Mouse (Mus musculus): ENCODE results near the gene Edar. TPM values are rescaled to one million over a fixed set of nuclear protein-coding genes. Genes with fewer than 3 reads are reported as not detected.

The Edar gene
- polyA plus RNA-seq, 1 experiment from 2014 or later, result 0.28 TPM

DNA sequence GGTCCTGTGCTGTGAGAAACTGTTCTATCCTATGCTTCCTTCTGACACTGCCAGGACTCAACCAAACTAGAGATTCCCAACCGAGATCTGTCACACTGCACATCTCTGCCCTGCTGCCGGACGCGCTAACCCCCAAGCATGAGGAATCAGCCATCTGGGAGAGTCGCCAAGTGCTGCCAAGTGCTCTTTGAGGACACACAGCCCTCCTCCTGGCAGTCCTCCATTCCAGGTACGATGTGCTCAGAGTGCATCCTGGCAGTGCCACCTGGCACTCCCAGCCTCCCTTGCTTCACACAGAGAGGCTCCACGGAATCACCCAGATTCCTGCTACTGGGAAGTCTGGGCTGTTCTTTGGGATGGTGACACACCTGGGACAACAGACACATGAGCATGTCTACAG, 31.3 kb downstream of the Edar start:
- H3K4me2 ChIP-seq, result no peak overlapping the region
- no peaks in the 10 kb centered on the region for H3K36me3 ChIP-seq (replicated peaks)
- WGBS, result 81% methylated on average over 7 of the region's 7 CpGs
- no peak for ATAC-seq (replicated peaks)
- no peaks in the 10 kb centered on the region for H3K9me3 ChIP-seq
- H3K4me3 ChIP-seq, result no peak overlapping the region
- H3K4me1 ChIP-seq, result no peaks in the 10 kb centered on the region; the same call in 1 of the 2 replicates
- H3K27ac ChIP-seq, result no peak overlapping the region
- no peaks in the 10 kb centered on the region for H3K27me3 ChIP-seq (replicated peaks)
- no peak overlapping the region for H3K9ac ChIP-seq

DNA sequence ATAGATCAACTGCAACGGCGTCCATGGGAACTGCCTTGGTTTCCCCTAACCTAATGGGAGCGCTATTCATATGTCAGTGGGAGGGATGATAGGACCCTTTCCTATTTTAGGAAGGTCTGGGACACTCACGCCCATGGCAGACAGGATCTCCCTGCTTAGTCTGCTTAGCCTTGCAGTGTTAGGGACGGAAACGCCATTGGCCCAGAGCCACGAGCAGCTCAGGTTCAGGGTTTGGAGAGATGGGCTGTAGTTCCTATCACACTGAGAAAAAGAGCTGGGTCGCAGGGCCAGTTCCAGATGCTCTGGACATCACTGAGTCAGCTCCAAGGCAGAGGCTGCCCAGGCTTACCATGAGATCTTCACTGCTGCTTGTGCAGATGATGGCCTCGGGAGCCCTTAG, 32.5 kb downstream of the Edar start:
- H3K9me3 ChIP-seq, result no peaks in the 10 kb centered on the region
- no peaks in the 10 kb centered on the region for H3K27me3 ChIP-seq (replicated peaks)
- no peak overlapping the region for H3K4me3 ChIP-seq
- no peak overlapping the region for H3K27ac ChIP-seq
- WGBS, result 92% methylated on average over 9 of the region's 9 CpGs
- H3K36me3 ChIP-seq (replicated peaks), result no peaks in the 10 kb centered on the region
- no peaks in the 10 kb centered on the region; the same call in 1 of the 2 replicates for H3K4me1 ChIP-seq
- no peak for ATAC-seq (replicated peaks)
- no peak overlapping the region for H3K4me2 ChIP-seq
- H3K9ac ChIP-seq, result no peak overlapping the region

DNA sequence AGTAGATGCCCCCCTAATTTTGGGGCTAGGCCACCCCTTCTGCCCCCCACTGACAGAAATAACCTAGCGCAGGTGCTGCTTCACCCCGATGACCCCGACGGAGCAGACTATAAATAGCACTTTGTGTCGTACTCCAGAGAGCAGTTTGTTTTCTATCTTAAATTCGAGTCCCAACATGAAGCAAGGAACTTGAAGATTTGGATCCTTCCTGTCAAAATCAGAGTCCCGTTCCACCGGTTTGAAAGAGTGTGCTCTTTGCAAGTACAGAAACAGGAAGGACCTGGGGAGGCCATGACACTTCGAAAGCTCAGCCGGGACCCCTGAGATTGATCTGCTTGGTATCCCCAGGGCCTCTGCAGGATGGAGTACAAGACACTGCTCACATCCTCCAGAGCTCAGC, 33.8 kb downstream of the Edar start:
- no peak overlapping the region for H3K9ac ChIP-seq
- H3K36me3 ChIP-seq (replicated peaks), result no peaks in the 10 kb centered on the region
- 86% methylated on average over 10 of the region's 10 CpGs for WGBS
- no peaks in the 10 kb centered on the region for H3K9me3 ChIP-seq
- no peak overlapping the region for H3K4me3 ChIP-seq
- H3K27ac ChIP-seq, result no peak overlapping the region
- H3K4me2 ChIP-seq, result no peak overlapping the region
- H3K4me1 ChIP-seq, result no peaks in the 10 kb centered on the region; the same call in 1 of the 2 replicates
- ATAC-seq (replicated peaks), result no peak
- no peaks in the 10 kb centered on the region for H3K27me3 ChIP-seq (replicated peaks)

DNA sequence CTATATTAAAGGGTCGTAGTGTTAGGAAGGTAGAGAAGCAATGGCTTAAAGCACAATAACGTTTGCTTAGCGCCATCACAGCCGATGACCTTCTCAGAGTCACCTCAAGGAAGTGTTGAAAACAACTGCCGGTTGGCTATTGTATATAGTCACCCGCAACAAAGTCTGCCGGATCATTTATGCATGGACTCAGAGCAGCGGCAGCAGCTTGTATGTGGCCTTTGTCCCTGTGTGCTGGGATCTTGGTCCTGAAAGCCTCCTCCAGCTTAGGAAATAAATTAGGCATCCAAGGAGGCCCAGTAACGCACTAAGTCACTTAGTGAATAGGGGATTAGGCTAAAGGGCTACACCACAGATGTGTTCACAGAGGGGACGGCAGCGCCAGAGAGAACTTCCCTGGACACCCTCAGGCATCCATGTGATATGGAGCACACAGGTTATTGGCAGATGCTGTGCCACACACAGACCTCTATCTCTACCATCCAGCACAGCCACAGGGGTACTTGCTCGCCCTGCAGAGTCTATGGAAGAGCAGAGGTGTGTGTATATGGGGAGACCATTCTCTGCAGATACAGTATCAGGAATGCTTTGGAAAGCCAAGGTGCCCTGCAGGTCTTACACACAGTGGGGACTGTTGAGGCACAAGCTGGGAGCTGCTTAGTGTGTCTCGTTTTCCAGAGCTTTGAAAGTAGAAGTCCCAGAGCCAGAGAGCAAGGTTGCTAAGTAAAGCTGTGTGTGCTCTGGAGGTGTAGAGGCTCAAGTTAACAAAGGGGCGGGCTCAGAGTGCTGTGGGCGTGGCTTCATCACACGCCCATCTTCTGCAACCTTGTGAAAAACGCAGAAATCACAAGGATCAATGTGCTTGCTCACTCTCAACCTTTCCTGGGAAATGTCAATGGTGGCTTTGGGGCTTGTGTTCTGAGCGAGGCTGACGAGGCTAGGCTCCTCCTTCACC, 34.7 kb downstream of the Edar start:
- Histone ChIP-seq H3K9ac (no peak overlapping the region), H3K4me3 (no peak overlapping the region), H3K9me3 (no peaks in the 10 kb centered on the region), H3K4me1 (no peaks in the 10 kb centered on the region; the same call in 1 of the 2 replicates), H3K36me3 (replicated peaks) (no peaks in the 10 kb centered on the region), H3K27ac (no peak overlapping the region), H3K4me2 (no peak overlapping the region), H3K27me3 (replicated peaks) (no peaks in the 10 kb centered on the region)
- peak; percentile 31 for ATAC-seq (replicated peaks)
- WGBS, result 22% methylated on average over 19 of the region's 19 CpGs

DNA sequence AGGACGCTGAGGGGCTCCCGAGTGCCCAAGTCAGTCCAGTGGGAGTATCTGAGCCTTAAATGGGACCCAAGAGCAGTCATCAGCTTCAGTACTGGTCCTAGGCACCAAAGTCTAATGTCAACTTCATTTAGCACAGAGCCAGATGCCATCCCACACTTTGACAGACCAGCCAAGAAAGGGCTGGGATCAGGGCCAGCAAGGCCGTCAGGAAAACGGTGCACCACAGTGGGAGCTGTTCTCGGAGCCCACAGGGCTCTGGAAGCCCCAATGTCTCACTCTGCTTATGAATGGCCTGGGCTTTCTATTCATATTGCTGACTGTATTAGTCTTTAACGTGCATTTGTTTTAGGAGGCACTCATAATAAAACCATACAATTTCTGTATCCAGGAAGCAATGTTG, 36.2 kb downstream of the Edar start:
- Histone ChIP-seq H3K4me1 (no peaks in the 10 kb centered on the region; the same call in 1 of the 2 replicates), H3K9ac (no peak overlapping the region), H3K9me3 (no peaks in the 10 kb centered on the region), H3K27ac (no peak overlapping the region), H3K27me3 (replicated peaks) (no peaks in the 10 kb centered on the region), H3K4me3 (no peak overlapping the region), H3K36me3 (replicated peaks) (no peaks in the 10 kb centered on the region), H3K4me2 (no peak overlapping the region)
- 65% methylated on average over 6 of the region's 6 CpGs for WGBS
- no peak for ATAC-seq (replicated peaks)

DNA sequence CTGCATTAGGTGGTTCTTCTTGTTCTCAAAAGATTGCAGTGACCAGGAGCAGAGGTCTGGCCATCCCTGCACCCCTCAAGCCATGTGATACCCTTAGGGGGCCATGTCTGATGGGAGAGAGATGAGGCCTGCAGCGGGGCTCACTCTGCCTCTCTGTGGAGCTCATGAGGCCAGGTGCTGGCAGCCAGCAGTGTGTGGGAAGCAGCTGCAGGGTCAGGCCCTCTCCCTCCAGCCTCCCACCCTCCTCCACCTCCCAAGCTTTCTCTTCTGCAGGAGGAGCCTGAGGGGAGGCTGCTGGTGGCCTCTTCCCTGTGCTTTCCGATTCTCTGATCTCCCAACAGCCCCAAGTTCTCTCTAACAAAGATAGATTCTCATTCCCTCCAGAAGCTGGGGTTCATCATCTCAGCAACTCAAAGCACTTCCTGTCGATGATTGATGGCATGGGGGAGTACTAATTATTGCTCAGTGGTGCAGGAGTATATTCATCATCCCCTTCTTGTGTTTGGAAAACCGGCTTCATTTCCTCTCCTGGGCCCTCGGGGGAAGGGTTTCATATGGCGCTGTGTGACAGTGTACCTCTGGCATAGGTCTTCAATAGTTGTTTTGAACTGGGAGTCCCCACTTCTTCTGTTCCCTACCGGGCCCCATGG, 38.9 kb downstream of the Edar start:
- no peak for ATAC-seq (replicated peaks)
- no peak overlapping the region for H3K4me3 ChIP-seq
- H3K9me3 ChIP-seq, result no peaks in the 10 kb centered on the region
- H3K4me1 ChIP-seq, result no peaks in the 10 kb centered on the region; the same call in 1 of the 2 replicates
- WGBS, result 75% methylated on average over 7 of the region's 7 CpGs
- no peaks in the 10 kb centered on the region for H3K36me3 ChIP-seq (replicated peaks)
- H3K4me2 ChIP-seq, result no peak overlapping the region
- no peak overlapping the region for H3K9ac ChIP-seq
- H3K27me3 ChIP-seq (replicated peaks), result no peaks in the 10 kb centered on the region
- no peak overlapping the region for H3K27ac ChIP-seq

DNA sequence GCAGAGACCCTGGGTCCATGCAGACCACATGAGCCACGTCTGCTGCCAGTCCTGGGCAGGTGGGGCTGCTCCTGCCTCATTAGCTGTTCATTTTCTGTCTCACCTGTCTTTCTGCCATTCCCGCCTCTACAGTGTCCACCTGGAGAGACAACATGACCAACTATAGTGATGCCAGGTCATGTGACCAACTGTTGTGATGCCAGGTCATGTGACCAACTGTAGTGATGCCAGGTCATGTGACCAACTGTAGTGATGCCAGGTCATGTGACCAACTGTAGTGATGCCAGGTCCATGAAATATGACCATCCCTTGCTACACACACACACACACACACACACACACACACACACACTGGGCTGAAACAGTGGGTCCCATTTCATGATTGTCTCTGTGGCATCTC, 41.9 kb downstream of the Edar start:
- Histone ChIP-seq H3K4me3 (no peak overlapping the region), H3K4me2 (no peak overlapping the region), H3K27ac (no peak overlapping the region), H3K27me3 (replicated peaks) (no peaks in the 10 kb centered on the region), H3K9ac (no peak overlapping the region), H3K9me3 (no peaks in the 10 kb centered on the region), H3K36me3 (replicated peaks) (no peaks in the 10 kb centered on the region), H3K4me1 (no peaks in the 10 kb centered on the region)
- WGBS, result 91% methylated on average over 2 of the region's 2 CpGs
- no peak for ATAC-seq (replicated peaks)

DNA sequence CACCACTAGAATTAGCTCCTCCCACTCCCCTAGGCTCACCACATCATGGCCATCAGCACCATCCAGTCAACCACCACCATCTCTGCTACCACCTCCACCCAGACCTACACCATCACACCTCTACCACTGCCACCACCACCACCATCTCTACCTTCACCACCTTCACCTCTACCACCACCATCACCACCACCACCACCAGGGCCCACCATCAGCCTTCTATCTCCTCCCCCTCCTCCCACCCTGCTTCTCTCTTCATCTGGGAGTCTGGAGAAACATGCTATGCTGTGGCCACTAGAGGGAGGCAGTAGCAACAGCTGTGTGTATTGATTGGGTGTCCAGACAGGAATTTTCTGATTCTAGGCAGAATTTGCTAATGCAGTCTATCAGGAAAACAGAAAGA, 47.9 kb downstream of the Edar start:
- H3K4me3 ChIP-seq, result no peak overlapping the region

DNA sequence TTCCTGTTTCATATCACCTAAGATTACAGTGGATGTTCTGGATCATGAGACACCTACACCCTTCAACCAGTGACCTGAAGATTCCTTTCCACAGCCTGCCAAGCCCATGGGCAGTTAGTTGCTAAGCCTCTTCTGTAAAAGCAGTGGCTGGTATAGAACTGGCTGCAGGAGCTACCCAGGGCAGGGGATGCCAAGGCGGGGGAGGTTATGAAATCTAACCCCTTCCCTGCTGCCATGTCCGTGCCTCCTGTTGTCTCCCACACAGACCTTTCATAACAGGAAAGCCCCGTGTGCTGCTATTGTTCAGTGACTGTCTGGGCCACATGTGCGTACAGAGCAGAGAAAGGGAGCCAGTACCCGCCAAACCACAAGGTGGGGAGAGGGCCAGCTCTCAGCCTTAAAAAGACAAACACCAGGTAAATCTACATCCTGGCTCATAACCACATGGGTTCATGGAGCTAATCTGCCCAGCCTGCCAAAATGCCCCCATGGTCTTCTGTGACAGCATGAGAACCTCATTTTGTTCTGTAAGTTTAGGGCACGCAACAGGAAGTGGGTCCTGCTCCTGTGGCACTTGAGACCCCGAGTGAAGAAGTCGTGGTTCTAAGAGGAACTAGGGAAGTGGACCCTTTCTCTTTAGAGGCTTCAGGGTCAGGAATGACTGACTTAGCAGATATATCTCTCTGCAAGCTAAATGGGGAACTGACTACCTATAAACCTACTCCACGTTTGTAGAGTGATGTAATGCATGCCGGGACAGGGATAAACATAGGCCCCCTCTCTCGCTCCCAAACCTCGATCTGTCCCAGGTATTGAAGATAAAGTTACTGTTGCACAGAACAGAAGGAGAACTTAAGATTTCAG, 50.4 kb downstream of the Edar start:
- no peak for ATAC-seq (replicated peaks)
- Histone ChIP-seq H3K36me3 (replicated peaks) (no peaks in the 10 kb centered on the region), H3K9me3 (no peaks in the 10 kb centered on the region), H3K4me3 (no peak overlapping the region), H3K27me3 (replicated peaks) (no peaks in the 10 kb centered on the region), H3K4me1 (0 out of 2 replicates have a peak, but pooled peaks cover 4% of the 10 kb centered on the region), H3K27ac (no peak overlapping the region), H3K4me2 (no peak overlapping the region), H3K9ac (no peak overlapping the region)
- WGBS, result 79% methylated on average over 12 of the region's 12 CpGs

More for the DNA sequence above, 47.9 kb downstream of the Edar start:
- no peaks in the 10 kb centered on the region for H3K27me3 ChIP-seq (replicated peaks)
- peak; percentile 65 for ATAC-seq (replicated peaks)
- H3K9ac ChIP-seq, result no peak overlapping the region
- H3K27ac ChIP-seq, result no peak overlapping the region
- H3K4me2 ChIP-seq, result no peak overlapping the region
- no peaks in the 10 kb centered on the region for H3K9me3 ChIP-seq
- H3K36me3 ChIP-seq (replicated peaks), result no peaks in the 10 kb centered on the region
- 0 out of 2 replicates have a peak, but pooled peaks cover 4% of the 10 kb centered on the region for H3K4me1 ChIP-seq

DNA sequence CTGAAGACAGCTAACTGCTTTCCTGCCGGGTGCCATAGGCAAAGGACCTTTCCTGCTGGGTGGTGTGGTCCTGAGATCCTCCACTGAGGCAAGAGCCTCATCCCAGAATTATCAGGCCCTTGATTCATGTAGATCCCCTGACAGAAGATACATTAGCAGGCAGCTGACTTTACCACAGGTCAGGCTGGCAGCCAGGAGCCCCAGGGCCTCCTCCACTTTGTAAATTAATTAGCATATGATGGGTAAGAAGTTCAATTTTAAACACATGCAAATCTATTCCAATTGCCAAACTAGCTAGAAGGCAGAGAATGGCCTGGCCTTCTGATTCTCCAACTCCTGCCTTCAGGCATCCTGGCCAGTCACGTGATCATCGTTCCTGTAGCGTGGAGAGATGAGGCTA, 56.2 kb downstream of the Edar start:
- ATAC-seq (replicated peaks), result no peak
- no peak overlapping the region for H3K4me3 ChIP-seq
- 68% methylated on average over 4 of the region's 4 CpGs for WGBS
- no peak overlapping the region for H3K4me2 ChIP-seq
- no peaks in the 10 kb centered on the region for H3K4me1 ChIP-seq
- H3K9me3 ChIP-seq, result no peaks in the 10 kb centered on the region
- no peak overlapping the region for H3K9ac ChIP-seq
- H3K27me3 ChIP-seq (replicated peaks), result no peaks in the 10 kb centered on the region
- H3K27ac ChIP-seq, result no peak overlapping the region
- H3K36me3 ChIP-seq (replicated peaks), result no peaks in the 10 kb centered on the region

DNA sequence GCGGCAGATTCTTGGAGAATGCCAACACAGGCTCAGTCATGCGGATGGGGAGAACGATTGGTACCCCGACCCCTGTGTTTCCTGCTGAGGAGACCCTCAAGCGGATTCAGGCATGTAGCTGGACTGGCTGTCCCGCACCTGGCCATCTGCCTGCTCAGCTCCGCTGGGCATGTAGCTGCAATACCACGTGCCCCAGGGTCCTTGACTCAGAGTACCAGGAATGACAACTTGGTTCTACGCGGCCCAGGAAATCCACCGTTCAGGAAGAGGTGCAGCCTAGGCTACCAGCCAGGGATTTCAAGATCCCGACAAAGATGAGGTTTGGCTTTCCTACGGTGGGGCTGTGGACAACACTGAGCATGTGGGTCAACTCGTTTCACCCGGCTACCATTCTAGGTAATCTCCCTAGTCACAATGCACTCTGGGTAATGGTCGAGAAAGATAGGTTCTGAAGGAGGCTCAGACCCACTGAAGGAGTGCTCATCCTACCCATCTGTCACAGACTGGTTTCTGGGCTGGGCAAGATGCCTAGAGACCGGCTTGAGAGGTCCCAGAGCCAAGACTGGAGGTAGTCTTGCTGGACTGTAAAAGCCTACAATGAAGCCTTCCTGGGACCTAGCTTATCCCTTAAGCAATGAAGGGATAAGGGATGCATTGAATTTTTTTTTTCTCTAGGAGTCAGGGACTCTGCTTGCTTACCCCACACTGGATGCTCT, 56.8 kb downstream of the Edar start:
- Histone ChIP-seq H3K27ac (no peak overlapping the region), H3K9me3 (no peaks in the 10 kb centered on the region), H3K27me3 (replicated peaks) (no peaks in the 10 kb centered on the region), H3K4me3 (no peak overlapping the region), H3K36me3 (replicated peaks) (no peaks in the 10 kb centered on the region), H3K4me2 (no peak overlapping the region), H3K4me1 (no peaks in the 10 kb centered on the region), H3K9ac (no peak overlapping the region)
- ATAC-seq (replicated peaks), result no peak
- WGBS, result 90% methylated on average over 17 of the region's 17 CpGs

Data from midbrain, embryonic 15.5 days (tissue).